Mouse (Mus musculus) frontal cortex, postnatal 14 days (tissue): ENCODE measurements at regions not wholly inside any gene's neighbourhood (a gene's known extent, or its start where the extent isn't known, plus 50 kb on each side); places are given as distances from the start of the nearest gene placed in this dataset.

Experiments
- DNase-seq, 2 experiments: peaks; one replicate each; pipeline ENCODE4 v3.0.0; 2022; ENCODE audit warnings: low spot score in 2 of 2

- no peak for DNase-seq
Observed at GRCm38 (mm10) chr11:19073265-19073664, 54.5 kb upstream of the Meis1 start.

GRCm38 (mm10) chr11:19073887-19074564 is 55.2 kb upstream of the Meis1 start:
- DNase-seq = no peak

GRCm38 (mm10) chr11:19091101-19091857 is 72.5 kb upstream of the Meis1 start:
- no peak for DNase-seq

- no peak for DNase-seq
Observed at GRCm38 (mm10) chr11:19092967-19093745, 74.4 kb upstream of the Meis1 start.

GRCm38 (mm10) chr11:19093749-19094148 is 75.0 kb upstream of the Meis1 start:
- DNase-seq = no peak

- DNase-seq = no peak
Observed at GRCm38 (mm10) chr11:19094183-19094582, 75.4 kb upstream of the Meis1 start.

DNA sequence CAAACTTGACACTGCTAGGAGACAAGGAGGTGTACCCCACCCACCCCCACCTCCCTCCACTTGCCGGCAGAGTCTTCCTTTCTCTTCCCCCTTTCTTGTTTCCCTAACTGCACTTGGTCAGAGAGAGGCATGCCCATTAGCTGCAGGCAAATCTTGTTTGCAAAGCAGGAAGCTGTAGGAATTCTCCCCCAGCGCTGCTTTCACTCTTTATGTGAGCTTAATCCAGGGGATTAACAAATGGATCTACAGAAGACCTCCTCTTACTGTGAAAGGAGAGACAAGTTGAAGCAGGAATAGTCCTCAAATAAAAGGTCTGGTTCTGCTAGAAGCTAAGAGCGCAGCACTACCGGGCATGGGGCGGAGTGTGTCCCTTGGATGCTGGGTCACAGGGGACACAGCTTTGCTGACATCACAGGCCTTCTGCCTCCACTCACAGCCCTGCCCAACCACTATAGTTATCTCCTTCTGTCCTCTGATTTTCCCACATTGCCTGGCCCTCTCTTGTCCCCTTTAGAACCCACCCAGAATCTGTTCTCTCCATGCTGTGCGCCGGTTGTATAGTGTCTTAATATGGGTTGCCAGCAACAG is 84.3 kb upstream of the Meis1 start:
- DNase-seq = no peak

DNA sequence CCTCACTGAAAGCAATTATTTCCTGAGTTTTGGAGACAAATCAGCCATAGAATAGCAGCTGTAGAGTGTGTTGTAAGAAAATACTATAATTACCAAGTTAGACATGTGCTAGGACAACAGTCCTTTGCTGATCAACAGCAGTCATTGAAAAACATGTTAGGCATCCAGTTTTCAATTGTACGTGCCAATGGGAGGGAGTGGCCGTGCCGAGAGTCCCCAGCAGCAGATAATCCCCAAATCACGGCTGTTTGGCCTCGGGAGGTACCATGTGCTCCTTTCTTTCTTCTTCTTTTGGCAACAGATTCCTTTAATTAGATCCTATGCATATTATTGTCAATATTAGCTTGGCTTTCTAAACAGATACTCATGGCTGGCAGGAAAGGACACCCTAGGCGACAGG is 88.4 kb upstream of the Meis1 start:
- DNase-seq = no peak

GRCm38 (mm10) chr11:19109055-19109454 is 90.3 kb upstream of the Meis1 start:
- no peak for DNase-seq

DNA sequence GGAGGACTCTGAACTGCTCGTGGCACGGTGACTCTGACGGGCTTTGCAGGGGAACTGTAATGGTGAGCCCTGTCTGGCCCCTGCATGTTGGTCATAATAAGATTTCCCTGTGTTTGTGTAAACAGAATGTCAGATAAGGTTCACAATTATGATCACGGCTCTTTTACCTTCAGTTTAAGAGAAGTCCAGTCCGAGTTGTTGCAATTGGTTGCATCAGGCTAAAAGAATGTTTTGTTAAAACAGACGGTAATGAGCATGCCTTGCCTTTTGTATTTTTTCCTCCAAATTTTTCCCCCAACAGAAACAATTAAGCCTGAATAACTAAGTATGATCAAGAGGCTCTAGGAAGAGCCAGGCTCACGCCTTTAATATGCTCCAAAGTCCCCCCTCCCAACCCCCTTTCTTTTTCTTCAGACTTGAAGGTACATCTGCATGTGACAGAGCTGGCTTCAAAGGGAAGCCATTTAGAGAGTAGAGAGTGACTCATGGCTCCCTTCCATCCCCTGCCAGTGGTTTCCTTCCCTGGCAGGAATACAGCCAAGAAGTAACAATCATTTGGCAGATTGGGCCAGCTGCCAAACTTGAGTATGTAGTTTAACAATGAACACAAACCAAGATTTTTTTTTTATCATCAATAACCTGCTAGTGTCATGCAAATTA is 93.3 kb upstream of the Meis1 start:
- no peak for DNase-seq

DNA sequence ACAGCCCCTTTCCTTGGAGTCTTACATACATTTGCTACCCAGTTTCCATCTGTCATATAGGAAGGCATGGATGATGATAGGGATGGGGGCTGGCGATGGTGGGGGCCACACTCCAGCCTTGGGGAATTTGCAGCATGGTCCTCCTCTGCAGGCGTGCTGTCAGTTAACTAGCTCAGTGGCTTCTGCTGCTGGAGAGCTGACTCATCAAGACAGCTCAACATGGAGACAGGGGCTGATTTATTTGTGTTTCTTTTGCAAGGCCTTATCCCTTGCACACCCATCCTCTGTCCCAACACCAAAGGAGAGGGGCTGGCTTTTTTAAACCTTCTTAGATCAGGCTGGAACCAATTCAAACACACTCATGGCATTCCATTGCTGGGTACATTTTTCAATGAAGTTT is 98.3 kb upstream of the Meis1 start:
- DNase-seq = no peak

GRCm38 (mm10) chr11:19118258-19118657 is 99.5 kb upstream of the Meis1 start:
- DNase-seq = no peak

DNA sequence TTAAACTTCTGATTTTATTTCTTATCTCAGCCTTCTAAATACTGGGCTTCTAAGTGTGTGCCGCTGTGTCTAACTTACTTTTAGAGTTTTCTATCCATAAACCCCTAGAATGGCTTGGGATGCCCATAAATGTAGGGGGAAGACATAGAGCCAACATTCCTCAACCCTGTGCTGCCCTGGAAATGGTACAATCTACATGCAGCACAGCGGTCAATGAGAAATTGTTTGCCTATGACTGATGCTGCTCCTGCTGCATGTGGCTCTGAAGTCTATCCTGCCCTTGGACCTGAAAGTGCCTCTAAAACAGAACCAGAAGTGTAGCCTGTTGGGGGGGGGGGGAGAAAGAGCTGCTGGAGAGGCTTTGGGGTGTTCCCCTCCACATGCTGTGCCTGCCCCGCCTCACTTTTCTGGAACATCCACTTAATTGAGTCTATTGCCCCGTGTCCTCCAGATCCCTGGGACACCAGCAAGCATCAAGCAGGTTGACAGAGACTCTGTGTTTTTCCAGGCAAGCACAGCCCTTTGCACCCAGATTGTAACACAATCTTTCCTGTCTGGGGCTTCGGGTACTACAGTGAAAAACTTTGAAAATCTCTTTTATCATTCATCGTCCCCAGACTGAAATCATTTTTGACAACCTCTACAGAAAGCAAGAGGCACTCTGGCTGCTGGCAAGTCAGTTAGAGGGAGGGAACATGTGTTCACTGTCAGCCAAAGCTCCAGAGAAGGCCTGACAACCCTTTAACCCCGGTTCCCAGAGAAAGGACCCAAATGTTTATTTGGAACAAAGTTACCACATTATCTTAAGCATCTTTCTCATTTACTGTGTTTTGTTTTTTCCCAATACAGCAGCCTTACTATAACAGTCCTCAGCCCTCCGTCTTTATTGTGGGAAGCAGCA is 101.4 kb upstream of the Meis1 start:
- no peak for DNase-seq

DNA sequence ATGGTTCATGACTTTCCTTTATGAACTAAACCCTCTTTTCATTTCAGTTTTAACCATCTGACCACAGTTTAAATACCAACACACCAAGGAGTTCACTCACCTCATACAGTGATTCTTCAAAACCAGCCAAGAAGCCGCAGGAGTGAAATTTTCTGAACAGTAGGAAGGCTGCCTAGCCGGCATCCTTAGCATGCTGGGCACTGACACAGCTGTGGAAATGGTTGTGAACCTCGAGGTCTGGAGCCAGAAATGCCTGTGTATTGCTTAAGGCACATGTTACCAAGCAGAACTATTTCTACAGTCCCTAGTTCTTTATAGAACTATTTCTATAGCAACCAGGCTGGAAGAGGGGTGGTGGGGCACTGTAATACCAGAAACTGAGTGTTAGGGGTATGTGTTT is 102.1 kb upstream of the Meis1 start:
- no peak for DNase-seq

- DNase-seq = no peak
Observed at GRCm38 (mm10) chr11:19135375-19136050, 116.7 kb upstream of the Meis1 start.

GRCm38 (mm10) chr11:19138423-19138822 is 119.6 kb upstream of the Meis1 start:
- no peak for DNase-seq

DNA sequence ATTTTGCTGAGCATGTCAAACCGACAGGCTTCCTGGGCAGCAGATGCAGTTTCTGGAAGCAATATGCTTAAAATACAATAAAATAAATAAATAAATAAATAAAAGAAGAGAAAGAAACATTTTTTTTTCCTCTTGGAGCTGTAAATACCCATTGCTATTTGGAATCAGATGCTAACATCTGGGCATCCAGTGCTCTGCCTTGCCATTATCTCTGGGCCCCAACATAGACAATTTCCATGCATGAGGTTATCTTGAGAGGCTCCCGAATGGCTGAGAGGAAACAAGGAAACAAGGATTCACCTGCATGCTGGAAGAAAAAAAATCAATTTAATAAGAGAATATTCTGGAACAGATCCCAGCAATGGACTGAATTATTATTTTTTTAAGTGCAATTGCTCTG is 120.0 kb upstream of the Meis1 start:
- DNase-seq = no peak

DNA sequence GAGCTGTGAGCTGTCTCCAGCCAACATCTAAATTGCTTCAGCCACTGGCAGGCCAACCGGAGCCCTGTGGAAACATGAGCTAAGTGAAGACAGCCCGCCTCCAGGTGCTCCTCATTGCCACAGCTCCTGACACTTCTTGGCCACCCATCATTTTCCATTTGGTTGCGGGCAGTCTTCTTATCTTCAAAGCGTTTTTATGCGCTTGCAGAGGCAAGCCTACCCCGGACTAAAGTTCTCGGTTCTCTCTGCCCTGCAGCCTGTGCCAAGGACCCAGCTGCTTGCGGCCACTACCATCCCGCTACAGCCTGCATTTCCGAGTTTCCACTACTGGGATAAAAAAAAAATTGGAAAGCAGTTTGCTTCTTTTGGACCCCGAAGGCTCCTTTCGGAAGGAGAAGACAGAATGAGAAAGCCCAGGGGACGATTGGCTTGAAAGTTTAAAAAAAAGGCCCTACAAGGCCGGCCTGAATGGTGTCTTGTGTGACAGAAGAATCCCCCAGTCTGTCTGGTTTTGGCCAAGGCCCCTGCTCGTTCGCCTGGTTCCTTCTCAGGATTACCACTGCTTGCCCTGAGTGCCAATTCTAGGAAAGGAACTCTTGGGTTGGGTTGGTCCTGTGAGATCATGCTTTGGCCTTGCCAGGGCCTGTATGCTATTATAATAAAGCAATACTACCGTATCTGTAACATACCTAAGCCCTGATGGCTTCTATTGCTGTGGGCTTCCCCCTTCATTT is 124.6 kb upstream of the Meis1 start:
- no peak for DNase-seq

GRCm38 (mm10) chr11:19144506-19144905 is 125.7 kb upstream of the Meis1 start:
- DNase-seq = no peak
